Mouse (Mus musculus) limb, embryonic 10.5 days (tissue): Measurements from ENCODE around the gene Gm42688. TPM values are rescaled to one million over a fixed set of nuclear protein-coding genes. Genes with fewer than 3 reads are reported as not detected.

Source experiments
- DNase-seq: peaks from one replicate; pipeline ENCODE4 v3.0.0-alpha.2; 2017; ENCODE audit warnings: low spot score
- H3K27ac ChIP-seq: fragments of 300-500 bp; sonication (generic); 2 replicates; pipeline ENCODE4 v1.5.1; 2016; ENCODE audit warnings: mild to moderate bottlenecking
- H3K27me3 ChIP-seq: fragments of 300-500 bp; sonication (generic); 2 replicates; pipeline ENCODE4 v1.6.1; 2016; ENCODE audit warnings: low read depth, mild to moderate bottlenecking; ENCODE audit not compliant: poor library complexity, severe bottlenecking
- H3K36me3 ChIP-seq: fragments of 300-500 bp; sonication (generic); 2 replicates; pipeline ENCODE4 v1.6.1; 2016; ENCODE audit warnings: mild to moderate bottlenecking, moderate library complexity
- H3K4me1 ChIP-seq: fragments of 300-500 bp; sonication (generic); 2 replicates; pipeline ENCODE4 v1.6.1; 2016
- H3K4me3 ChIP-seq: fragments of 300-500 bp; sonication (generic); 2 replicates; pipeline ENCODE4 v1.5.1; 2016; ENCODE audit warnings: mild to moderate bottlenecking, moderate library complexity
- H3K9me3 ChIP-seq: fragments of 300-500 bp; sonication (generic); replicated peaks from 2 replicates; pipeline ENCODE4 v1.6.1; 2016; ENCODE audit warnings: mild to moderate bottlenecking
- WGBS: fragments of 180-500 bp; shearing (Covaris S2); methylation state at CpG from one replicate; pipeline ENCODE4 v1.1.7; 2016; 5-methylcytosine and 5-hydroxymethylcytosine counted together
- polyA plus RNA-seq: library from polyadenylated mRNA; unstranded; fragments of >200 nt; fragmentation: Nextera tagmentation; extraction: Ambion mirVana; gene quantifications from 2 replicates; pipeline ENCODE4 v1.2.1, GENCODE M21; 2016

The Gm42688 gene
- polyA plus RNA-seq, 1 experiment from 2014 or later = 2.8 TPM

DNA sequence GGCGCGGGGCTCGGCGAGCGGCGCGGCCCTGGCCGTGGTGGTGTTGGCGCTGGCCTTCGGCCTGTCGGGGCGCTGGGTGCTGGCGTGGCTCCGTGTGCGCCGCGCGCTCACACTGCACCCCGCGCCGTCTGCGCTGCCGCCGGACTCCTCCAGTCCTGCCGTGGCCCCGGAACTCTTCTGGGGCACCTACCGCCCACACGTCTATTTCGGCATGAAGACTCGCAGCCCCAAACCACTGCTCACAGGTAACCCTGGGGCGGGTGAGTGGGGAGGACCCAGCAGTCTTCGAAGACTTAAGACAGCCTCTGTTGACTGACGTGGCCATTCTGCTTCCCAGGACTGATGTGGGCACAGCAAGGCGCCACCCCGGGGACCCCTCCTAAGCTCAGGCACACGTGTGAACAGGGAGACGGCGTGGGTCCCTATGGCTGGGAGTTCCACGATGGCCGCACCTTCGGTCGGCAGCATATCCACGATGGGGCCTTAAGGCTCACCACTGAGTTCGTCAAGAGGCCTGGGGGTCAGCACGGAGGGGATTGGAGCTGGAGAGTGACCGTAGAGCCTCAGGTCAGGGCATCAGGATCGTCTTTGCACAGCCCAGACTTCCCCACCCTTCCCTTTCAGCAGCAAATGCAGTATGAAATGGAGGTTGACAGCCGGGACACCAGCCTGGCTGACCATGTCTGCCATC is 14.4 kb downstream of the Gm42688 start:
- 3% methylated on average over 48 of the region's 48 CpGs for WGBS
- peaks cover 44% of the 10 kb centered on the region for H3K4me1 ChIP-seq

DNA sequence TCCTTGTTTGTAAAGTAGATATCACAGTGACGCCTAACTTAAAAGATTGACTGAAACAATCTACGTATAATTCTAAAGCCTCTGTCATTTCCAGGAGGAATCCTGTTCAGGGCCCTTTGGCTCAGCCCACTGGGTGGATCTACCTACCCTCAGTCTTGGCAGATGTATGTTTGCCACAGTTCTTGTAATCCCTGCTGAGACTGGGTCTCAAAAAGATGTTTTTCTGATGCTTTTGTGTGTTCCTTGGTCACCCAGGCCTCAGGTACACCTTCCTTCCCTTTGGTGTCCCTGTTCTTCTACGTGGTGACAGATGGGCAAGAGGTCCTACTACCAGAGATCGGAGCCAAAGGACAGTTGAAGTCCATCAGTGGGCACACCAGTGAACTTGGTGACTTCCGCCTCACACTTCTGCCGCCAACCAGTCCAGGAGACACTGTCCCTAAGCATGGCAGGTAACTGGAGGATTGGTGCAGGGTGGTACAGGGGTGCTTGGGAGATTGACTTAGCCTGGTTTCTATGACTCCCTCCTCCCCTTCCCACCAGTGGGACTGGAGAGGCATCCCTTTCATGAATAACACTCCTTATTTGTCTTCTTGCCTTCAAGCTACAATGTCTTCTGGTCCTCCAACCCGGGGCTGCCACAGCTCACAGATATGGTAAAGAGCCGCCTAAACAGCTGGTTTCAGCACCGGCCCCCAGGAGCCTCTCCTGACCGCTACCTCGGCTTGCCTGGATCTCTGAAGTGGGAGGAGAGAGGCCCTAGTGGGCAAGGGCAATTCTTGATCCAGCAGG is 15.2 kb downstream of the Gm42688 start:
- no peaks in the 10 kb centered on the region for H3K9me3 ChIP-seq
- WGBS = 82% methylated on average over 11 of the region's 11 CpGs
- no peaks in the 10 kb centered on the region for H3K27me3 ChIP-seq
- H3K4me3 ChIP-seq = peak overlapping the region; percentile 83
- H3K36me3 ChIP-seq = peaks cover 37% of the 10 kb centered on the region
- DNase-seq = no peak
- peaks cover 44% of the 10 kb centered on the region for H3K4me1 ChIP-seq
- H3K27ac ChIP-seq = peak overlapping the region; percentile 93; the same call in 1 of the 2 replicates

More for the DNA sequence above, 14.4 kb downstream of the Gm42688 start:
- Histone ChIP-seq H3K27me3 (no peaks in the 10 kb centered on the region), H3K36me3 (peaks cover 40% of the 10 kb centered on the region), H3K27ac (peak overlapping the region; percentile 93), H3K4me3 (peak overlapping the region; percentile 83), H3K9me3 (no peaks in the 10 kb centered on the region)
- no peak for DNase-seq

DNA sequence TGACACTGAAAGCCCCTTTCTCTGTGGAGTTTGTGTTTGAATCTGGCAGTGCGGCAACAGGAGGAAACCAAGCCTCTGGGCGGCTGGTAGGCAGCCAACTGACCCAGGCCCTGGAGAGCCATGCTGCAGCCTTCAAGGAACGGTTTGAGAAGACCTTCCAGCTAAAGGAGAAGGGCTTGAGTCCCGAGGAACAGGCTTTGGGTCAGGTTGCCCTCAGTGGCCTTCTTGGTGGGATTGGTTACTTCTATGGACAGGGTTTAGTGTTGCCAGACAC is 15.7 kb downstream of the Gm42688 start:
- Histone ChIP-seq H3K9me3 (no peaks in the 10 kb centered on the region), H3K4me1 (peaks cover 45% of the 10 kb centered on the region), H3K36me3 (peaks cover 37% of the 10 kb centered on the region), H3K27ac (no peak overlapping the region), H3K27me3 (no peaks in the 10 kb centered on the region), H3K4me3 (peak overlapping the region; percentile 83)
- WGBS = 91% methylated on average over 4 of the region's 4 CpGs
- DNase-seq = no peak

DNA sequence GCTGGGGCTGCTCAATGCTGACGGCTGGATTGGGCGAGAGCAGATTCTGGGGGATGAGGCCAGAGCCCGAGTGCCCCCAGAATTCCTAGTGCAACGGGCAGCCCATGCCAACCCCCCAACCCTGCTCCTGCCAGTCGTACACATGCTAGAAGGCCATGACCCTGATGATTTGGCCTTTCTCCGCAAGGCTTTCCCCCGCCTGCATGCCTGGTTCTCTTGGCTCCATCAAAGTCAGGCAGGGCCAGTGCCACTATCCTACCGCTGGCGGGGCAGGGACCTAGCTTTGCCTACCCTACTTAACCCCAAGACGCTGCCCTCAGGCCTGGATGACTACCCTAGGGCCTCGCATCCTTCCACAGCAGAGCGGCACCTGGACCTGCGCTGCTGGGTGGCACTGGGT is 16.2 kb downstream of the Gm42688 start:
- peaks cover 37% of the 10 kb centered on the region for H3K36me3 ChIP-seq
- H3K4me1 ChIP-seq = peaks cover 50% of the 10 kb centered on the region
- WGBS = 93% methylated on average over 13 of the region's 13 CpGs
- no peak for DNase-seq
- no peaks in the 10 kb centered on the region for H3K9me3 ChIP-seq
- H3K27me3 ChIP-seq = no peaks in the 10 kb centered on the region
- H3K27ac ChIP-seq = no peak overlapping the region
- H3K4me3 ChIP-seq = peak overlapping the region; percentile 83; the same call in 1 of the 2 replicates

DNA sequence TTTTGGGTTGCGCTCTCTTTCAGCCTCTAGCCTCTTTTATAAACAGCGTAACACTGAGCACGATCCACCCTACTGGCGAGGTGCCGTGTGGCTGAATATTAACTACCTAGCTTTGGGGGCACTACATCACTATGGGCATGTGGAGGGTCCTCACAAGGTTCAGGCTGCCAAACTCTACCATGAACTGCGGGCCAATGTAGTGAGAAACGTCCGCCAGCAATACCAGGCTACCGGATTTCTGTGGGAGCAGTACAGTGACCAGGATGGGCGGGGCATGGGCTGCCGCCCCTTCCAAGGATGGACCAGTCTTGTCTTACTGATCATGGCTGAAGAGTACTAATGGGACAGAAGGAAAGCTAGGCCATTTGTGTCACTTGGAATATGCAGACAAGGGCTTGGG is 17.0 kb downstream of the Gm42688 start:
- no peak for DNase-seq
- peaks cover 56% of the 10 kb centered on the region for H3K4me1 ChIP-seq
- 88% methylated on average over 11 of the region's 11 CpGs for WGBS
- no peak overlapping the region for H3K4me3 ChIP-seq
- no peaks in the 10 kb centered on the region for H3K9me3 ChIP-seq
- no peaks in the 10 kb centered on the region for H3K27me3 ChIP-seq
- H3K27ac ChIP-seq = no peak overlapping the region
- H3K36me3 ChIP-seq = peaks cover 41% of the 10 kb centered on the region

DNA sequence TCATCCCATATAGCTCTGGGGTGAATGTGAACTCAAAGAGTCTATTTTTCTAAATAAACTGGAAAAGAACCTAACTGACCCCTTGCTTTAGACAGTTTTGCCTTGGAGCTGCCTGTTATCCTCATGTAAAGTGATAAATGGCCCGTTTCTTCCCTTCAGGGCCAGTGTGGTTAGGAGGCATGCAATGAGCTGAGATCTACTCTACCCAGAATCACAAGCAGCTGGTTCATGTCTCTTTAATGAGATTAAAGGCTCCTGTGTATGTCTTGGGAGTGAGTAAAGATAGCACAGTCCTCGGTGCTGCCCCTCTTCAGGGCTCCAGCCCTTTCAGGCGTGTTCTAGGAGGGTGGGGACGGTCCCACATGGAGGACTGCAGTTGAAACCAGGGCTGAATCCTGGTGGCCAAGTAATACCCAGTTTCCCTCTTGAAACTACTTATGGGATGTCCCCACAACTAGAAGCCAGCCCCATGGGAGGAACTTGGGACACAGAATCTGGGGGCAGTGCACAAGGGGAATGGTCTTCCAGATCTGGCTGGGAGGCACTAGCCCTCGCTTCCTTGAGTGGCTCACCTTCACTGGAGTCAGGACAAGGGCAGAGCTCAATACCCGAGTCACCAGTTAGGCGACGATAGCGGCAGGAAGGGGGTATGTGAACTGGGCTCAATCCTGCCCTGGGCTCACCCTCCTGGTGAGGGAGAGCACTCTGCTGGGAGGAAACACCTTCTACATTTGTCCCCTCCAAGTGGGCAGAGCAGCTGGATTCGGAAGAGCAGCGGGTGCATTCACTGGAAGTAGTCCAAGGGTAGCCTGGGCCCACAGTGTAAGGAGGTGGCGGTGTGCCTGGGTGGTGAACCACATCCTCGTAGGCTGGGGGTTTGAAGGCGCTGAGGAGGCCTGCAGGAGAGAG is 17.7 kb downstream of the Gm42688 start:
- 89% methylated on average over 14 of the region's 14 CpGs for WGBS
- peak; percentile 27 for DNase-seq
- Histone ChIP-seq H3K4me3 (peak overlapping the region; percentile 14; the same call in 1 of the 2 replicates), H3K36me3 (peaks cover 41% of the 10 kb centered on the region), H3K27ac (peak overlapping the region; percentile 99), H3K27me3 (no peaks in the 10 kb centered on the region), H3K4me1 (peaks cover 63% of the 10 kb centered on the region), H3K9me3 (no peaks in the 10 kb centered on the region)

DNA sequence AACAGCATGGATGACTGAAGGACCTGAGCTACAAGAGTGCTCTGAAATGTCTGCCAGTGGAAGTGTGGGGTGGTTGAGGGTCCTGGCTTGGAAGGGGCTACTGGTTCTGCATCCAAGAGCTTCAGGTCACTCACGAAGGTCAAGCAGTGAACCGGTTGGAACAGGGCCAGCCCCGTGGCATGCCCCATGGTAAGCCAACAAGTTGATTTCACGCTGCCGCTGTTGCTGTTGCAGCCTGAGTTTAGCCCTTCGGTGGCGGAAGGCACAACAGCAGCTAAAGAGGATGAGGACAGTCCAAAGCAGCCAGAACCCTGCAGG is 18.3 kb downstream of the Gm42688 start:
- peak overlapping the region; percentile 71 for H3K4me3 ChIP-seq
- H3K27me3 ChIP-seq = no peaks in the 10 kb centered on the region
- H3K4me1 ChIP-seq = peaks cover 63% of the 10 kb centered on the region
- peak overlapping the region; percentile 99 for H3K27ac ChIP-seq
- H3K9me3 ChIP-seq = no peaks in the 10 kb centered on the region
- H3K36me3 ChIP-seq = peaks cover 41% of the 10 kb centered on the region
- DNase-seq = peak; percentile 39
- 88% methylated on average over 7 of the region's 7 CpGs for WGBS

DNA sequence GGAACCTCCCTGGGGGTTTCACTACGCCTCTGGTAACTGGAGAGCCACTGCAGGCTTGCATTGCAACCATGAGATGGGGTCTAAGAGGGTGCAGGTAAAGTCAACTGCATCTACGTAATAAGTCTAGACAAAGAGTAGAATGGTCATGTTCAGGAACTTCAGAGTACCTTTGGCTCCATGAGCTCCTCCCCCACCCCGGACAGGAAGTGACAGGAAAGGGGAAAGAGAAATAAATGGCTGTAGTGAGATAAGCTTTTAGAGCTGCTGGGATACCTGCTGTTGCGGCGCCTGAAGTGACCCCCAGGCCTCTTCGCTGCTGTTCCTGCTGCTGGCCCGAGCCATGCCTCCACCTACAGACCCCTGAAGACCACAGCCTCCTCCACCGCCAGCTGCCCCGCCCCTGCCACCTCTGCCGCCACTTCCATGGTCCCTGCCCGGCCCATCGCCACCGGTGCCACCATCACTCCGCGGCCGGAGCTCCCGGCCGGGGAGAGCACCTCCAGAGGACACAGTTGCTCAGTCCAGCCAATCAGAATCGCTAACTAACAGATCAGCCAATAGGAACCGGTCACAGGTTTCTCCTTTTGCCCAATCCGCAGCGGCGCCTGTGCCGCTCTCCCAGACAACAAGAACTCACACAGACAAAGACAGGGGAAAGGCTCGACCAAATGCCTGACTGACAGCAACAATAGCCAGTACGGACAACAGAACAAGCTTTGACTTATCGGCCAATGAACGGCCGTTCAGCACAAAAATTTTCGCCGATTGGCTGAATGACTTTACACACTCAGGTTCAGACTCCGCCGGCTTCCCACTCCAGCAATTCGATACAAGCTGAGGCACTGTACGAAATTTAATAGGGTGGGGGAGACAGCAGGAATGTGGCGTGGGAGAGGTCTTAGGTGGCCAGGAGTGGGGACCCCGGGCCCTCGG is 19.8 kb downstream of the Gm42688 start, which contains the start of gene Wbp1:
Gene Wbp1 (minus strand): TSS at position 630 of the 933 bp plus-strand sequence.
- peaks cover 41% of the 10 kb centered on the region for H3K36me3 ChIP-seq
- H3K4me1 ChIP-seq = peaks cover 60% of the 10 kb centered on the region
- peak; percentile 89 for DNase-seq
- no peaks in the 10 kb centered on the region for H3K9me3 ChIP-seq
- H3K27me3 ChIP-seq = no peaks in the 10 kb centered on the region
- H3K27ac ChIP-seq = peak within 1 kb of the TSS; percentile 99
- 1% methylated on average over 38 of the region's 38 CpGs for WGBS
- H3K4me3 ChIP-seq = peak within 1 kb of the TSS; percentile 71

DNA sequence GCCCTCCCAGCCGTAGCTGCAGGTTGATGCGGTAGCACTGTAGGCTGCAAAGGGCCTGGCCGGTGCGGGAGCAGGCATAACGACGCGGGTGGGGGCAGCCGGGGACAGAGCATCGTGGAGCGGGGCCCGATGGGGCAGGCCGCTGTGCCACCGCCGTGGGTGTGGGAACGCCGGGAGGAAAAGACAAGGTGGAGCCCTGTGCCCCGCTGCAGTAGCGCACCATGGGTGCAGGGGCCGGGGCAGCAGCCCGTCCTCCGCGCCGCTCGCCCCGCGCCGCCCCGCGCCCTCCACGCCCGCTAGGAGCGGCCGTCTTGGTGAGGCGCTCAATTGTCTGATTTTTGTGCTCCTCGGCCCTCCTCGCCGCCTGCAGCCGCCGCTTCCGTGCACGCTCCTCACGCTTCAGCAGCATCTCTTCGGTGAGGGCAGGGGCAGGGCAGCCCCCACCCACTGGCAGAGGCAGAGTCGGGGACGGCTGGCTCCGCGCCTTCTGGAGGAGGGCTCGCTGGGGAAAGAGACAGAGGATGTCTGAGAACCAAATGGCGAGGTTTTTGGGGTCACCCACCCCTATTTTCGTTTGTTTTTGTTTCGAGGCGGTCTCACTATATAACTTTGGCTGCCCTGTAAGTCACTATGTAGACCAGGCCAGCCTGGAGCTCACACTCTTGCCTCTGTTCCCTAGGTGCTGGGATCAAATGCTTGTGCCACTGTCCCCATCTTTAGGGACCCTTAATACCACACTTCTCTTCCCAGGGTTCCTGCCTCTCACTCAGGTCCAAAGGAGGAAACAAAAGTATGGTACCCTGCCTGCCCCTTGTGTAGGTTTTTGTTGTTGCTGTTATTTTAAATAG is 20.7 kb downstream of the Gm42688 start:
- peak overlapping the region; percentile 71 for H3K4me3 ChIP-seq
- DNase-seq = no peak

DNA sequence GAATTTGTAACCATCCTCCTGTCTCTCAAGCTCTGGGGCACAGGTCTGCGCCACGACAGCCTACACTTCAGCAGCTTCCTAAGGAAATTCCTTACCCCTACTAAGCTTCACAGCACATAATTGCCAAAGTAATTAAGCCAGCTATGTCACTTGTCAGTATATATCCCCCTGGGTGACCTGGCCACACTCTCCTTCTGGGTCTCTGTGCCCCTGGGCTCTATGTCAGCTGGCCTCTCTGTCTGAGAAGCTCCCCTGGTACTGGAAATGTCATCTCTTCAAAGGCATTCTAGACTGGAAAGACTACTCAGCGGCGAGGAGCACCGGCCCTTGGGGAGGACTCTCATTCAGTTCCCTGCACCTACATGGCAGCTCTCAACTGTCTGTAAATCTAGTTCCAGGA is 21.5 kb downstream of the Gm42688 start:
- Histone ChIP-seq H3K27ac (peak overlapping the region; percentile 99), H3K4me1 (peaks cover 50% of the 10 kb centered on the region)
- 86% methylated on average over 5 of the region's 5 CpGs for WGBS

More for the DNA sequence above, 20.7 kb downstream of the Gm42688 start:
- H3K4me1 ChIP-seq = peaks cover 51% of the 10 kb centered on the region
- H3K36me3 ChIP-seq = peaks cover 35% of the 10 kb centered on the region
- peak overlapping the region; percentile 99 for H3K27ac ChIP-seq
- H3K27me3 ChIP-seq = no peaks in the 10 kb centered on the region
- H3K9me3 ChIP-seq = no peaks in the 10 kb centered on the region
- WGBS = 2% methylated on average over 52 of the region's 52 CpGs

DNA sequence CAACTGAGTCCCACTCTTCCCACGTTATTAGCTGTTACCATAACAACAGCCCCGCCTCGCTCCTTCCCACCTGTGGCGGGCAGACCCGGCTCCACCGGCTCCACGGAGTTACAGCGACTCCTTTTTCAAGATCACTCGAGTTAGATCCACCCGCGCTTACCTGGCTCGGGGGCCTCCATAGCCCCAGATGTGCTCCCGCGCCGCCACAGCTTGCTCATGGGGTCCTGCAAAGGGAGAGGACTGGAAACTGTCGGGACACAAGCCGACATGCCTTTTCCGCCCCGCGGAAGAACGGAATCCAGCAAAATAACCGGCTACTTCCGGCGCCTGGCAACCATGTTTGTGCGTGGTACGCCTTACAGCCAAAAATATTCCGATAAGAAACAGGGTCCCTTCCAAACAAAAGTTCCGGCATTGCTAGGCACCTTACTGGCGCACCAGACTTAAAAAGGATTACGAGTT is 23.5 kb downstream of the Gm42688 start:
- Histone ChIP-seq H3K4me1 (peaks cover 43% of the 10 kb centered on the region), H3K27ac (peak overlapping the region; percentile 91), H3K4me3 (peak overlapping the region; percentile 87), H3K9me3 (no peaks in the 10 kb centered on the region), H3K36me3 (peaks cover 7% of the 10 kb centered on the region), H3K27me3 (no peaks in the 10 kb centered on the region)
- DNase-seq = peak; percentile 94
- WGBS = under 1% methylated on average over 30 of the region's 30 CpGs

More for the DNA sequence above, 21.5 kb downstream of the Gm42688 start:
- H3K4me3 ChIP-seq = peak overlapping the region; percentile 71
- peaks cover 26% of the 10 kb centered on the region for H3K36me3 ChIP-seq
- no peaks in the 10 kb centered on the region for H3K27me3 ChIP-seq
- DNase-seq = no peak
- H3K9me3 ChIP-seq = no peaks in the 10 kb centered on the region
